In genomic region chr9:29803738-29804285, GRCm38 (mm10) we compare ENCODE assay signal across 13 mouse cellular contexts.
DNase-seq lines count a peak whose midpoint lies in the region; ATAC-seq and TF ChIP-seq lines count a peak whose summit lies in the region.
"Had no signal": no experiment of that assay in that cellular context is flagged by ENCODE, and none has a peak within 500 bp of the region (broad histone marks: within the 10 kb centered on the region; RNA-seq: fewer than 3 reads in every experiment).

No protein-coding gene starts in this region.

- H3K4me2 ChIP-seq in forebrain, embryonic 12.5 days: 0 out of 2 replicates have a peak overlapping the region, but pooled peaks have one; percentile 22
- no peak overlapping the region for H3K4me2 ChIP-seq in hindbrain, embryonic 14.5 days (replicated peaks)
- H3K4me2 ChIP-seq in midbrain, embryonic 15.5 days: peak overlapping the region; percentile 20; the same call in 1 of the 2 replicates
- no peak overlapping the region for H3K4me2 ChIP-seq in intestine, embryonic 15.5 days (replicated peaks)

- peaks cover 8% of the 10 kb centered on the region for H3K27me3 ChIP-seq in forebrain, embryonic 12.5 days
- no peaks in the 10 kb centered on the region for H3K27me3 ChIP-seq in hindbrain, embryonic 14.5 days (ENCODE audit: control insufficient read depth, insufficient read depth, low read length)
- no peaks in the 10 kb centered on the region for H3K27me3 ChIP-seq in midbrain, embryonic 15.5 days (replicated peaks)
- no peaks in the 10 kb centered on the region for H3K27me3 ChIP-seq in kidney, adult 2 months (replicated peaks; ENCODE audit: control insufficient read depth, insufficient read depth, low read length)
- H3K27me3 ChIP-seq in intestine, embryonic 15.5 days (replicated peaks): no peaks in the 10 kb centered on the region

- H3K4me3 ChIP-seq in cortical plate, adult 2 months (ENCODE audit: insufficient read depth, low read length): no peak overlapping the region
- H3K4me3 ChIP-seq in forebrain, embryonic 12.5 days (replicated peaks): no peak overlapping the region
- H3K4me3 ChIP-seq in hindbrain, embryonic 14.5 days (replicated peaks; ENCODE audit: low read length): no peak overlapping the region
- H3K4me3 ChIP-seq in midbrain, embryonic 15.5 days: no peak overlapping the region
- H3K4me3 ChIP-seq in kidney, adult 2 months (ENCODE audit: insufficient read depth, low read depth, low read length): no peak overlapping the region
- no peak overlapping the region for H3K4me3 ChIP-seq in intestine, embryonic 15.5 days (replicated peaks)
- H3K4me3 ChIP-seq: heart, adult 2 months had no signal

- H3K27ac ChIP-seq in cortical plate, adult 2 months (ENCODE audit: insufficient read depth, low read length): 0 out of 2 replicates have a peak overlapping the region, but pooled peaks have one; percentile 15
- H3K27ac ChIP-seq in forebrain, embryonic 12.5 days: peak overlapping the region; percentile 76
- H3K27ac ChIP-seq in hindbrain, embryonic 14.5 days: peak overlapping the region; percentile 85
- peak overlapping the region; percentile 74 for H3K27ac ChIP-seq in midbrain, embryonic 15.5 days
- no peak overlapping the region for H3K27ac ChIP-seq in kidney, adult 2 months (ENCODE audit: insufficient read depth, low read depth, low read length)
- H3K27ac ChIP-seq in intestine, embryonic 15.5 days: no peak overlapping the region
- H3K27ac ChIP-seq: heart, adult 2 months; kidney, postnatal 0 days had no signal

- DNase-seq in hindbrain, embryonic 14.5 days (ENCODE audit: low spot score): no peak
- no peak for DNase-seq in kidney, adult 2 months
- DNase-seq in cerebellum, postnatal 14 days: no peak
- DNase-seq: cerebellum, adult 9-11 months; heart, adult 2 months; lung, adult 18-20 months; thymus, postnatal 14 days had no signal

- H3K4me1 ChIP-seq in cortical plate, adult 2 months (ENCODE audit: control insufficient read depth, insufficient read depth, low read length): peaks cover 11% of the 10 kb centered on the region
- H3K4me1 ChIP-seq in forebrain, embryonic 12.5 days: peaks cover 41% of the 10 kb centered on the region
- H3K4me1 ChIP-seq in hindbrain, embryonic 14.5 days (replicated peaks; ENCODE audit: control insufficient read depth, insufficient read depth, low read length): peaks cover 19% of the 10 kb centered on the region
- peaks cover 28% of the 10 kb centered on the region for H3K4me1 ChIP-seq in midbrain, embryonic 15.5 days
- no peaks in the 10 kb centered on the region for H3K4me1 ChIP-seq in kidney, adult 2 months (ENCODE audit: control insufficient read depth, insufficient read depth, low read length)
- no peaks in the 10 kb centered on the region for H3K4me1 ChIP-seq in intestine, embryonic 15.5 days (replicated peaks)

- no peak for TF ChIP-seq CTCF in cortical plate, adult 2 months (IDR thresholded peaks at IDR 0.05; ENCODE audit: extremely low read depth, insufficient read depth, low read length)
- TF ChIP-seq CTCF in kidney, adult 2 months (conservative IDR thresholded peaks at IDR 0.05; ENCODE audit: insufficient read depth, insufficient read length, low read depth, low read length): no peak

- 48% methylated on average over 4 of the region's 4 CpGs for WGBS in forebrain, embryonic 12.5 days
- 38% methylated on average over 4 of the region's 4 CpGs for WGBS in hindbrain, embryonic 14.5 days
- WGBS in midbrain, embryonic 15.5 days: 33% methylated on average over 4 of the region's 4 CpGs
- 33% methylated on average over 4 of the region's 4 CpGs for WGBS in kidney, adult 2 months
- WGBS in intestine, embryonic 15.5 days: 52% methylated on average over 4 of the region's 4 CpGs

- no peak for TF ChIP-seq POLR2A in cortical plate, adult 2 months (IDR thresholded peaks at IDR 0.05; ENCODE audit: extremely low read depth, insufficient read depth, low read length)
- TF ChIP-seq POLR2A in kidney, adult 2 months (IDR thresholded peaks at IDR 0.05; ENCODE audit: low read depth, low read length): no peak

- H3K9me3 ChIP-seq in forebrain, embryonic 12.5 days: no peaks in the 10 kb centered on the region
- H3K9me3 ChIP-seq in hindbrain, embryonic 14.5 days (ENCODE audit: control insufficient read depth, low read length): no peaks in the 10 kb centered on the region
- no peaks in the 10 kb centered on the region for H3K9me3 ChIP-seq in midbrain, embryonic 15.5 days
- H3K9me3 ChIP-seq in intestine, embryonic 15.5 days: no peaks in the 10 kb centered on the region

- ATAC-seq in forebrain, embryonic 12.5 days (ENCODE audit: low FRiP score): peak; percentile 11; the same call in 1 of the 2 replicates
- peak; percentile 22; the same call in 1 of the 2 replicates for ATAC-seq in hindbrain, embryonic 14.5 days (ENCODE audit: low FRiP score)
- 0 out of 2 replicates have a peak, but pooled peaks have one; percentile 15 for ATAC-seq in midbrain, embryonic 15.5 days (replicated peaks)
- no peak for ATAC-seq in intestine, embryonic 15.5 days
- ATAC-seq: CD4-positive, CD25-positive, alpha-beta regulatory T cell, adult 4 months had no signal

- H3K36me3 ChIP-seq in forebrain, embryonic 12.5 days (replicated peaks): no peaks in the 10 kb centered on the region
- H3K36me3 ChIP-seq in hindbrain, embryonic 14.5 days (replicated peaks; ENCODE audit: control insufficient read depth, insufficient read depth): no peaks in the 10 kb centered on the region
- no peaks in the 10 kb centered on the region for H3K36me3 ChIP-seq in midbrain, embryonic 15.5 days (replicated peaks)
- no peaks in the 10 kb centered on the region for H3K36me3 ChIP-seq in kidney, adult 2 months (ENCODE audit: control insufficient read depth, insufficient read depth, low read length)
- H3K36me3 ChIP-seq in intestine, embryonic 15.5 days: no peaks in the 10 kb centered on the region

- no peak overlapping the region for H3K9ac ChIP-seq in forebrain, embryonic 12.5 days
- 0 out of 2 replicates have a peak overlapping the region, but pooled peaks have one; percentile 21 for H3K9ac ChIP-seq in hindbrain, embryonic 14.5 days
- no peak overlapping the region for H3K9ac ChIP-seq in midbrain, embryonic 15.5 days
- H3K9ac ChIP-seq in intestine, embryonic 15.5 days: no peak overlapping the region

Comparison
In these comparisons a context has a peak if more than half of its experiments do, and no peak if none do; other contexts are left out.
1. H3K27ac ChIP-seq: peak in cortical plate, adult 2 months (single experiment), forebrain, embryonic 12.5 days (single experiment), hindbrain, embryonic 14.5 days (single experiment) and midbrain, embryonic 15.5 days (single experiment); none in kidney, adult 2 months (single experiment) and intestine, embryonic 15.5 days (single experiment).
2. H3K4me2 ChIP-seq: peak in forebrain, embryonic 12.5 days (single experiment) and midbrain, embryonic 15.5 days (single experiment); none in hindbrain, embryonic 14.5 days (single experiment) and intestine, embryonic 15.5 days (single experiment).